Mouse (Mus musculus) hindbrain, embryonic 10.5 days (tissue): ENCODE data around the gene Samd1. TPM values are rescaled to one million over a fixed set of nuclear protein-coding genes. Genes with fewer than 3 reads are reported as not detected.

Experiments
- DNase-seq: peaks from one replicate; pipeline ENCODE4 v3.0.0-alpha.2; 2017; ENCODE audit warnings: low spot score
- H3K27ac ChIP-seq: fragments of 300-500 bp; sonication (generic); 2 replicates; pipeline ENCODE4 v1.5.1; 2016; ENCODE audit warnings: mild to moderate bottlenecking, moderate library complexity
- H3K27me3 ChIP-seq: fragments of 300-500 bp; sonication (generic); 2 replicates; pipeline ENCODE4 v1.6.1; 2016; ENCODE audit warnings: mild to moderate bottlenecking; ENCODE audit not compliant: poor library complexity, insufficient read depth, severe bottlenecking
- H3K36me3 ChIP-seq: fragments of 300-500 bp; sonication (generic); 2 replicates; pipeline ENCODE4 v1.6.1; 2016; ENCODE audit warnings: mild to moderate bottlenecking, moderate library complexity
- H3K4me1 ChIP-seq: fragments of 300-500 bp; sonication (generic); replicated peaks from 2 replicates; pipeline ENCODE4 v1.6.1; 2016; ENCODE audit warnings: mild to moderate bottlenecking
- H3K4me3 ChIP-seq: fragments of 300-500 bp; sonication (generic); 2 replicates; pipeline ENCODE4 v1.5.1; 2016; ENCODE audit warnings: mild to moderate bottlenecking, moderate library complexity
- H3K9me3 ChIP-seq: fragments of 300-500 bp; sonication (generic); 2 replicates; pipeline ENCODE4 v1.6.1; 2016; ENCODE audit warnings: mild to moderate bottlenecking, moderate library complexity
- WGBS: fragments of 180-500 bp; shearing (Covaris S2); methylation state at CpG from one replicate; pipeline ENCODE4 v1.1.7; 2016; 5-methylcytosine and 5-hydroxymethylcytosine counted together
- polyA plus RNA-seq: library from polyadenylated mRNA; unstranded; fragments of >200 nt; fragmentation: Nextera tagmentation; extraction: Ambion mirVana; gene quantifications from 2 replicates; pipeline ENCODE4 v1.2.1, GENCODE M21; 2016

Samd1 gene
- polyA plus RNA-seq, 1 experiment from 2014 or later = 7.6 TPM

GRCm38 (mm10) chr8:84008362-84008761 lies 10.9 kb downstream of the Samd1 start:
- Histone ChIP-seq H3K27ac (no peak overlapping the region), H3K27me3 (peaks cover 45% of the 10 kb centered on the region), H3K9me3 (no peaks in the 10 kb centered on the region), H3K36me3 (no peaks in the 10 kb centered on the region), H3K4me1 (peaks cover 51% of the 10 kb centered on the region), H3K4me3 (no peak overlapping the region)
- no peak for DNase-seq
- WGBS = 30% methylated on average over 7 of the region's 7 CpGs

- no peak overlapping the region for H3K4me3 ChIP-seq
- H3K27me3 ChIP-seq = peaks cover 53% of the 10 kb centered on the region
- 2% methylated on average over 11 of the region's 11 CpGs for WGBS
Observed at GRCm38 (mm10) chr8:84009876-84010275, 12.4 kb downstream of the Samd1 start.

GRCm38 (mm10) chr8:84010625-84011611 lies 13.4 kb downstream of the Samd1 start:
- Histone ChIP-seq H3K4me3 (peak overlapping the region; percentile 63), H3K4me1 (peaks cover 38% of the 10 kb centered on the region), H3K9me3 (peaks cover 2% of the 10 kb centered on the region; the same call in 1 of the 2 replicates), H3K36me3 (no peaks in the 10 kb centered on the region), H3K27me3 (peaks cover 58% of the 10 kb centered on the region), H3K27ac (peak overlapping the region; percentile 64; the same call in 1 of the 2 replicates)
- 2% methylated on average over 83 of the region's 83 CpGs for WGBS
- DNase-seq = peak; percentile 81

More at GRCm38 (mm10) chr8:84009876-84010275, 12.4 kb downstream of the Samd1 start:
- Histone ChIP-seq H3K9me3 (no peaks in the 10 kb centered on the region), H3K27ac (no peak overlapping the region), H3K4me1 (peaks cover 42% of the 10 kb centered on the region), H3K36me3 (no peaks in the 10 kb centered on the region)
- peak; percentile 90 for DNase-seq

- H3K27me3 ChIP-seq = peaks cover 62% of the 10 kb centered on the region
- peak; percentile 34 for DNase-seq
- peaks cover 5% of the 10 kb centered on the region; the same call in 1 of the 2 replicates for H3K9me3 ChIP-seq
- H3K4me1 ChIP-seq = peaks cover 38% of the 10 kb centered on the region
- WGBS = under 1% methylated on average over 45 of the region's 45 CpGs
- peak within 1 kb of the TSS; percentile 63 for H3K4me3 ChIP-seq
- no peaks in the 10 kb centered on the region for H3K36me3 ChIP-seq
- H3K27ac ChIP-seq = peak within 1 kb of the TSS; percentile 64; the same call in 1 of the 2 replicates
Observed at GRCm38 (mm10) chr8:84011705-84012498, 14.4 kb downstream of the Samd1 start, which contains the start of gene 2210011C24Rik. 2210011C24Rik (minus strand) TSS chr8:84012171.

- peaks cover 38% of the 10 kb centered on the region for H3K4me1 ChIP-seq
- H3K4me3 ChIP-seq = peak overlapping the region; percentile 63
- DNase-seq = peak; percentile 51
- no peaks in the 10 kb centered on the region for H3K36me3 ChIP-seq
- H3K27me3 ChIP-seq = peaks cover 65% of the 10 kb centered on the region
- H3K9me3 ChIP-seq = peaks cover 5% of the 10 kb centered on the region; the same call in 1 of the 2 replicates
- 5% methylated on average over 35 of the region's 35 CpGs for WGBS
- H3K27ac ChIP-seq = peak overlapping the region; percentile 45; the same call in 1 of the 2 replicates
Observed at GRCm38 (mm10) chr8:84012499-84013165, 15.2 kb downstream of the Samd1 start.

- peaks cover 73% of the 10 kb centered on the region for H3K27me3 ChIP-seq
- H3K4me3 ChIP-seq = no peak overlapping the region
- no peak for DNase-seq
- WGBS = 93% methylated on average over 5 of the region's 5 CpGs
- no peaks in the 10 kb centered on the region for H3K36me3 ChIP-seq
- no peak overlapping the region for H3K27ac ChIP-seq
- peaks cover 5% of the 10 kb centered on the region; the same call in 1 of the 2 replicates for H3K9me3 ChIP-seq
- peaks cover 23% of the 10 kb centered on the region for H3K4me1 ChIP-seq
Observed at GRCm38 (mm10) chr8:84015833-84016232, 18.4 kb downstream of the Samd1 start.

GRCm38 (mm10) chr8:84019738-84020137 lies 22.3 kb downstream of the Samd1 start:
- Histone ChIP-seq H3K27me3 (peaks cover 70% of the 10 kb centered on the region), H3K36me3 (no peaks in the 10 kb centered on the region), H3K4me1 (peaks cover 29% of the 10 kb centered on the region), H3K4me3 (no peak overlapping the region), H3K9me3 (peaks cover 5% of the 10 kb centered on the region; the same call in 1 of the 2 replicates), H3K27ac (no peak overlapping the region)
- no peak for DNase-seq
- WGBS = 87% methylated on average over 9 of the region's 9 CpGs

- Histone ChIP-seq H3K36me3 (no peaks in the 10 kb centered on the region), H3K27ac (peak within 1 kb of the TSS; percentile 19), H3K4me3 (peak within 1 kb of the TSS; percentile 29), H3K27me3 (peaks cover 74% of the 10 kb centered on the region), H3K9me3 (peaks cover 1% of the 10 kb centered on the region; the same call in 1 of the 2 replicates), H3K4me1 (peaks cover 37% of the 10 kb centered on the region)
- 7% methylated on average over 18 of the region's 18 CpGs for WGBS
- DNase-seq = peak; percentile 30
Observed at GRCm38 (mm10) chr8:84021096-84021495, 23.6 kb downstream of the Samd1 start, which contains the start of gene Palm3. Palm3 (plus strand) TSS chr8:84021471.

GRCm38 (mm10) chr8:84021569-84021968 lies 24.1 kb downstream of the Samd1 start:
- peak overlapping the region; percentile 19 for H3K27ac ChIP-seq
- no peaks in the 10 kb centered on the region for H3K9me3 ChIP-seq
- peak overlapping the region; percentile 29 for H3K4me3 ChIP-seq
- H3K27me3 ChIP-seq = peaks cover 78% of the 10 kb centered on the region
- DNase-seq = no peak
- H3K36me3 ChIP-seq = no peaks in the 10 kb centered on the region
- WGBS = 44% methylated on average over 12 of the region's 12 CpGs
- H3K4me1 ChIP-seq = peaks cover 42% of the 10 kb centered on the region

GRCm38 (mm10) chr8:84023085-84023484 lies 25.6 kb downstream of the Samd1 start:
- 58% methylated on average over 5 of the region's 5 CpGs for WGBS
- no peaks in the 10 kb centered on the region for H3K9me3 ChIP-seq
- no peak for DNase-seq
- peaks cover 88% of the 10 kb centered on the region for H3K27me3 ChIP-seq
- no peak overlapping the region for H3K27ac ChIP-seq
- peaks cover 53% of the 10 kb centered on the region for H3K4me1 ChIP-seq
- H3K4me3 ChIP-seq = no peak overlapping the region
- H3K36me3 ChIP-seq = no peaks in the 10 kb centered on the region

GRCm38 (mm10) chr8:84023631-84024030 lies 26.2 kb downstream of the Samd1 start:
- Histone ChIP-seq H3K4me3 (no peak overlapping the region), H3K36me3 (no peaks in the 10 kb centered on the region), H3K4me1 (peaks cover 58% of the 10 kb centered on the region), H3K9me3 (no peaks in the 10 kb centered on the region), H3K27me3 (peaks cover 90% of the 10 kb centered on the region), H3K27ac (no peak overlapping the region)
- 67% methylated on average over 1 of the region's 1 CpGs for WGBS
- DNase-seq = no peak

GRCm38 (mm10) chr8:84024171-84024570 lies 26.7 kb downstream of the Samd1 start:
- peak; percentile 76 for DNase-seq
- Histone ChIP-seq H3K9me3 (no peaks in the 10 kb centered on the region), H3K4me3 (no peak overlapping the region), H3K27me3 (peaks cover 95% of the 10 kb centered on the region), H3K4me1 (peaks cover 58% of the 10 kb centered on the region), H3K36me3 (no peaks in the 10 kb centered on the region), H3K27ac (no peak overlapping the region)
- WGBS = 12% methylated on average over 10 of the region's 10 CpGs
